Mouse (Mus musculus) heart, postnatal 10 days (tissue): ENCODE measurements at regions not wholly inside any gene's neighbourhood (a gene's known extent, or its start where the extent isn't known, plus 50 kb on each side); places are given as distances from the start of the nearest gene placed in this dataset.

Experiments used
- DNase-seq, 2 experiments: peaks; one replicate each; pipeline ENCODE4 v3.0.0; 2021
- intact Hi-C: fragments of 180-260 bp; cut with DNase I; formaldehyde crosslinking; loops from one replicate; pipeline ENCODE4 v1.15.1; 2025

DNA sequence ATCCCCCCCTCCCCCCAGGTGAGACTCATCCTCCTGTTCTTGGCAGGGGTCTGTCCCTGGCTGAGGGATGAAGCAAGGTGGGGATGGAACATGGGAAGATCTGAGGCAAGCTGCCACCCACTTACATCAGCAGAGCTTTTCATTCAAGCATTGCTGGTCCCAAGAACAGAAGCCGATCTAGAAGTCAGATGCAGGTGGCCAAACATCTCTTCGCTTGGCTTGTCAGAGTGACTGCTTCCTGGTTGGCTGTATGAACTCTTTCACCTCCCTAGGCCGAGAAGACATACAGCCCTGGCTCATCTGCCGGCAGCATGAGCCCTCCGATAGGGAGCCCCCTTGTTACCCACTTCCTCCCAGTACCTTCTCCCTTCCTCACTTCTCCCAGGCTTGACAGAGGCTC lies 55.8 kb upstream of the Smndc1 start:
- no peak for DNase-seq
- intact Hi-C loops = no loop called here

DNA sequence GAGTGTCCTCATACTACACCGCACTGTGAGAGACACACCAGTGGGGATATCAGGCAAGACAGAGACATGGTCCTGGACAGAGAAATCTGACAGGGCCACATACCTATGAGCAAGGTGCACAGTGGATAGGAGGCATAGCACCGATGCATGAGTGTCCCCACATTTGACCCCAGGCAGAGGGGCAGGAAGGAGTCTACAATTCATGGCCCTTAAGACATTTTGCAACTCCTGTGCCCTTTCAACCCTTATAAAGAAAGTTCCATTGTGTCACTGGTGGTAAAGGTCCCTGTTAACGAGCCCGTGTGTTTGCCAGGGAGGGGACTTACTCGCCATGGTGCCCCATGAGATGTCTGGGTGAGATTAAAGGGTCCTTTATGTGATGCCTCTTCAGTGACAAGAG lies 54.3 kb upstream of the Smndc1 start:
- DNase-seq = no peak
- intact Hi-C loops = no loop called here

DNA sequence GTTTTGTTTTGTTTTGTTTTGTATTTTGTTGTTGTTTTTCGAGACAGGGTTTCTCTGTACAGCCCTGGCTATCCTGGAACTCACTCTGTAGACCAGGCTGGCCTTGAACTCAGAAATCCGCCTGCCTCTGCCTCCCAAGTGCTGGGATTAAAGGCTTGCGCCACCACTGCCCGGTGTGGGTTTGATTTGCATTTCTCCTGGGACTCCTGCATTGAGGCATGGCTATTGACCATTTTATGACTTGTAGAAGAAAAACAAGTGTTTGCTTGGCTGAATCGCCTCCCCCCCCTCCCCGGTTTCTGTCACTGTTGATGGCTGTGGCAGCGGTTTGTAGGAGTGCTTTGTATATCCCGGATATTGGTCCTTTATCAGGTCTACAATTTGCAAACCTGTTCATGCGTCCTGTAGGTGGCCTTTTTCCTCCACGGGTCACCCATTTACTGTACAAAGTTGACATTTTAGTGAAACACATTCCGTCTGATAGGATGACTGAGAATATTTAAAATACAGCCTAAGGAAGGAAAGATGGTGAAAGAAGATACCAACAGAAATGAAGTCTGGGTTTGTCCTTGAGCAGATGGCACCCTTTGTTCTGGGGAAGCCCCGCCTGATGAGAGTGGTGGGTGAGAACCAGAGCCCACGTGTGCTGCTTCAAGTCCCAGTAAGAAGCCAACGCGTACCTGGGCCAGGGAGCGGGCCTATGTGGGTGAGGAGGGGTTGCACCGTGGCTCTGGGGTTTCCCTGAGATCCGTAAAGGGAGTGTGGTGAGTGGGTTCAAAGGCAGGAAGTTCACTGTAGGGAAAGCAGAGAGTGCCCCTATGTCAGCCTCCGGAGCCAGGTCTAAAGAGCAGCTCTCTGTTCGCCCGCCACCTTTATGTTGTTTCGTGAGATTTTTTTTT lies 52.6 kb upstream of the Smndc1 start:
- DNase-seq = no peak
- intact Hi-C loops = no loop called here

DNA sequence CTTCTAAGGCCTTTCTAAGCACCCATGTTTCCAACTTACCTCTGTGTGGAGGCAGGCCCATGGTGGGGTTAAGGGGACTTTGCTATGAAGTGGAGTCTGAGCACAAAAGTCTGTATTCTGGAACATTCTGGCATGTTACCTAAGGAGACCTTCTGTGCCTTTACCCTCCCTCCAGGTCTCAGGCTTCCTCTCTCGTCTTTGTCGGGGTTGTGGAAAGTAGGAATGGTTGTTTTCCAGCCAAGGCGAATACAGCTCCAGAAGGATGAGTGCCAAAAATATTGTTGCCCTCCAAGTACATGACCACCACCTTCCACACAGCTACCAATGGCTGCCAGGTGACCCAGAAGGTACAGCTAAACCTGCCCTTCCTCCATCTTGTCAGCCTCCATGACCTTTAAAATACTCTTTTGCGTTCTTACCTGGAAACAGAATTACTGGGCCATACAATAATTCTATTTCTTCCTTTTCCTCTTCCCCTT lies 51.8 kb upstream of the Smndc1 start:
- intact Hi-C loops = no loop called here
- DNase-seq = no peak

DNA sequence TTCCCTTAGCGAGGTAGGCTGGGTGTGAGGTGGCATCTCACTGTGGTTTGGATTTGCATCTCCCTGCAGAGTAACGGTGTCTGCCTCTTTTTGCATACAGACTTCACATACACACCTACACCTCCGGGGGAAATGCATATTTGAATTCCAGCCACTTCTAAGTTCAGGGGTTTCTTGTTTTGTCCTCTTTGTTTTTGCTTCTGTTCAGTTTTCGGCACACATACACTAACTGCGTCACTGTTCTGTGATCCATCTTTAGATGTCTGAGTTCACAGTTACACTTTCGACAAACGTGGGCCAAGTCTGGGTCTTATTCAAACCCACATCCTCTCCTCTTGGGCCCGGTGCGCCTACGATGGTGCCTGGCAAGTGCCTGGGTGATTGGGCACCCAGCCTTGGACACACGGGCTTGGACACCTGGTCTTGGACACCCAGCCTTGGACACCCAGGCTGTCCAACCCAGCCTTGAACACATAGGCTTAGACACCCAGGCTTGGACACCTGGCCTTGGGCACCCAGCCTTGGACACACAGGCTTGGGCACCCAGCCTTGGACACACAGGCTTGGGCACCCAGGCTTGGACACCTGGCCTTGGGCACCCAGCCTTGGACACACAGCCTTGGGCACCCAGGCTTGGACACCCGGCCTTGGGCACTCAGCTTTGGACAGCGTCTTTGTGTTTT lies 51.2 kb upstream of the Smndc1 start:
- intact Hi-C loops = no loop called here
- no peak for DNase-seq

DNA sequence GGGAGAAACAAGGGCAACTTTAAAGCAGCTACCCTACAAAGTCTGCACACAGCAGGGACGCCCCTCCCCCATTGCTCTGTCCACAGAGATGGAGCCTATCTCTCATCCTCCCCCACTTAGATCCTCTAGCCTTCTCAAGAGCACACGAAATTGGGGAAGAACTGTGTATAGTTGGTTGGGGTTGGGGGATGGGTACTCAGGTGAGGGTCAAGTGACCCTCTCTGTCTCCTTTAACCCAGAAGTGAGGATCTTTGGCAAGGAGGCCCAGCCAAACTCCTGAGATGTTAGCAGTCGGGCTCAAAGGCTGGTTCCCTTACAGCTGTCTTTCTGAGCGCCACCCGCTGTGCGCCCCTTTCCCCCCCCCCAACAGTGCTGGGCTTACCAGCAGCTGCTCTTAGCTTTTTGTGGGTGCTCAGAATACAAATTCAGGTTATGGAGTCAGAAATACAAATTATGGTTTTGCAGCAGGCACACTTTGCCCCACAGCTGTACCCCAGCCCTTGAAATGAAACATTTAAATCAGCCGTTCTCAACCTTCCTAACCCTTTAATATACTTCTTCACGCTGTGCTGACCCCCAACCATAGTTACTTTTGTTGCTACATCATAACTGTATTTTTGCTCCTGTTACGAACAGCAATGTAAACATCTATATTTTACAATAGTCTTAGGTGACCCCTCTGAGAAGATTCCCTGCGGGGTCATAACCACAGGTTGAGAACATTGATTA lies 50.1 kb upstream of the Smndc1 start:
- intact Hi-C loops = no loop called here

More for the DNA sequence above, 50.1 kb upstream of the Smndc1 start:
- DNase-seq = no peak
